Mouse (Mus musculus) ES-Bruce4 (cell line): ENCODE measurements at regions not wholly inside any gene's neighbourhood (a gene's known extent, or its start where the extent isn't known, plus 50 kb on each side); places are given as distances from the start of the nearest gene placed in this dataset.

Experiments used
- H3K27ac ChIP-seq: 2 replicates; pipeline ENCODE4 v1.5.1; 2012; ENCODE audit warnings: low read length, inconsistent platforms; ENCODE audit not compliant: insufficient read depth
- H3K27me3 ChIP-seq: 2 replicates; pipeline ENCODE4 v1.6.1; 2012; ENCODE audit warnings: mild to moderate bottlenecking, low read length, inconsistent platforms; ENCODE audit not compliant: control insufficient read depth, poor library complexity, insufficient read depth, severe bottlenecking
- H3K36me3 ChIP-seq: 2 replicates; pipeline ENCODE4 v1.6.1; 2012; ENCODE audit warnings: inconsistent platforms, mild to moderate bottlenecking, low read length, moderate library complexity; ENCODE audit not compliant: control insufficient read depth, poor library complexity, insufficient read depth, severe bottlenecking
- H3K4me1 ChIP-seq: one replicate; pipeline ENCODE4 v1.8.1; 2011; ENCODE audit warnings: low read length; ENCODE audit not compliant: control insufficient read depth, insufficient read depth
- H3K4me3 ChIP-seq: 2 replicates; pipeline ENCODE4 v1.5.1; 2011; ENCODE audit warnings: low read depth, mild to moderate bottlenecking, low read length
- H3K9ac ChIP-seq: 2 replicates; pipeline ENCODE4 v1.6.1; 2012; ENCODE audit warnings: low read depth, mild to moderate bottlenecking, inconsistent platforms; ENCODE audit not compliant: poor library complexity, severe bottlenecking
- H3K9me3 ChIP-seq: replicated peaks from 2 replicates; pipeline ENCODE4 v1.6.1; 2012; ENCODE audit warnings: mild to moderate bottlenecking, low read length, inconsistent platforms; ENCODE audit not compliant: control insufficient read depth, poor library complexity, insufficient read depth, severe bottlenecking
- CTCF ChIP-seq: IDR thresholded peaks from one replicate; pipeline ENCODE4 v1.8.1; 2011; ENCODE audit warnings: low read depth, low read length
- EP300 ChIP-seq: IDR thresholded peaks from 2 replicates; pipeline ENCODE4 v1.6.1; 2011; ENCODE audit warnings: low read depth, low read length; ENCODE audit not compliant: insufficient read depth
- POLR2A ChIP-seq: IDR thresholded peaks from one replicate; pipeline ENCODE4 v1.8.1; 2011; ENCODE audit warnings: low read length; ENCODE audit not compliant: insufficient read depth

- no peak overlapping the region for H3K27ac ChIP-seq
- no peaks in the 10 kb centered on the region; the same call in 1 of the 2 replicates for H3K9me3 ChIP-seq
- H3K9ac ChIP-seq = no peak overlapping the region
- no peaks in the 10 kb centered on the region for H3K36me3 ChIP-seq
- no peaks in the 10 kb centered on the region for H3K27me3 ChIP-seq
- TF ChIP-seq POLR2A (no peak), CTCF (no peak), EP300 (no peak)
- no peaks in the 10 kb centered on the region for H3K4me1 ChIP-seq
- no peak overlapping the region for H3K4me3 ChIP-seq
These were observed 56.4 kb upstream of the Pkdcc start for GRCm38 (mm10) chr17:83158652-83159051.

- H3K9ac ChIP-seq = no peak overlapping the region
- H3K27me3 ChIP-seq = no peaks in the 10 kb centered on the region
- H3K36me3 ChIP-seq = no peaks in the 10 kb centered on the region
- no peak overlapping the region for H3K4me3 ChIP-seq
- no peaks in the 10 kb centered on the region; the same call in 1 of the 2 replicates for H3K9me3 ChIP-seq
- no peak for TF ChIP-seq EP300
- TF ChIP-seq CTCF = no peak
- TF ChIP-seq POLR2A = no peak
- H3K27ac ChIP-seq = no peak overlapping the region
- H3K4me1 ChIP-seq = peaks cover 1% of the 10 kb centered on the region
These were observed 55.5 kb upstream of the Pkdcc start for GRCm38 (mm10) chr17:83159634-83160033.

GRCm38 (mm10) chr17:83160296-83160695 is 54.8 kb upstream of the Pkdcc start:
- Histone ChIP-seq H3K4me1 (peaks cover 4% of the 10 kb centered on the region), H3K9ac (no peak overlapping the region), H3K9me3 (no peaks in the 10 kb centered on the region; the same call in 1 of the 2 replicates), H3K4me3 (no peak overlapping the region), H3K27ac (no peak overlapping the region), H3K27me3 (no peaks in the 10 kb centered on the region), H3K36me3 (no peaks in the 10 kb centered on the region)
- TF ChIP-seq CTCF = no peak
- no peak for TF ChIP-seq EP300
- TF ChIP-seq POLR2A = no peak

- no peak for TF ChIP-seq POLR2A
- TF ChIP-seq EP300 = no peak
- no peak for TF ChIP-seq CTCF
- H3K36me3 ChIP-seq = no peaks in the 10 kb centered on the region
- no peak overlapping the region for H3K27ac ChIP-seq
These were observed 53.4 kb upstream of the Pkdcc start for GRCm38 (mm10) chr17:83161731-83162130.

GRCm38 (mm10) chr17:83163952-83164560 is 51.0 kb upstream of the Pkdcc start:
- H3K9ac ChIP-seq = no peak overlapping the region
- peaks cover 10% of the 10 kb centered on the region for H3K4me1 ChIP-seq
- no peak overlapping the region for H3K27ac ChIP-seq
- TF ChIP-seq EP300 (no peak), CTCF (no peak), POLR2A (no peak)
- H3K4me3 ChIP-seq = no peak overlapping the region
- H3K36me3 ChIP-seq = no peaks in the 10 kb centered on the region
- no peaks in the 10 kb centered on the region; the same call in 1 of the 2 replicates for H3K9me3 ChIP-seq
- H3K27me3 ChIP-seq = no peaks in the 10 kb centered on the region

More at GRCm38 (mm10) chr17:83161731-83162130, 53.4 kb upstream of the Pkdcc start:
- Histone ChIP-seq H3K9me3 (no peaks in the 10 kb centered on the region; the same call in 1 of the 2 replicates), H3K9ac (no peak overlapping the region), H3K4me1 (peaks cover 7% of the 10 kb centered on the region), H3K27me3 (no peaks in the 10 kb centered on the region), H3K4me3 (no peak overlapping the region)

- no peaks in the 10 kb centered on the region for H3K36me3 ChIP-seq
- no peaks in the 10 kb centered on the region for H3K27me3 ChIP-seq
- H3K27ac ChIP-seq = no peak overlapping the region
- H3K9me3 ChIP-seq = no peaks in the 10 kb centered on the region; the same call in 1 of the 2 replicates
- no peak overlapping the region for H3K4me3 ChIP-seq
- peaks cover 10% of the 10 kb centered on the region for H3K4me1 ChIP-seq
- no peak overlapping the region for H3K9ac ChIP-seq
- TF ChIP-seq EP300 (0 out of 2 replicates have a peak, but pooled peaks have one; percentile 11), POLR2A (no peak)
These were observed 50.4 kb upstream of the Pkdcc start for GRCm38 (mm10) chr17:83164728-83165127.
